Mouse (Mus musculus) limb, embryonic 11.5 days (tissue): ENCODE measurements around the gene Colca2. TPM values are rescaled to one million over a fixed set of nuclear protein-coding genes. Genes with fewer than 3 reads are reported as not detected.
A peak's percentile ranks its signal among the peaks of the same experiment; 100 is the strongest.

Source experiments
- ATAC-seq: fragments of 200-750 bp; cut with Nextera tagmentation; 2 replicates; pipeline ENCODE4 v1.8.0; 2017; ENCODE audit warnings: low read depth; ENCODE audit not compliant: insufficient number of reproducible peaks, low FRiP score, low TSS enrichment
- DNase-seq: peaks from one replicate; pipeline ENCODE4 v3.0.0-alpha.2; 2015; ENCODE audit warnings: low spot score
- H3K27ac ChIP-seq: fragments of 300-500 bp; sonication (generic); replicated peaks from 2 replicates; pipeline ENCODE4 v1.5.1; 2014; ENCODE audit warnings: low read depth, mild to moderate bottlenecking, low read length
- H3K27me3 ChIP-seq: fragments of 300-500 bp; sonication (generic); 2 replicates; pipeline ENCODE4 v1.6.1; 2014; ENCODE audit warnings: mild to moderate bottlenecking, low read length, mixed read lengths; ENCODE audit not compliant: control insufficient read depth, insufficient read depth
- H3K36me3 ChIP-seq: fragments of 300-500 bp; sonication (generic); 2 replicates; pipeline ENCODE4 v1.6.1; 2014; ENCODE audit warnings: mild to moderate bottlenecking, low read length, moderate library complexity, mixed read lengths; ENCODE audit not compliant: control insufficient read depth, insufficient read depth
- H3K4me1 ChIP-seq: fragments of 300-500 bp; sonication (generic); 2 replicates; pipeline ENCODE4 v1.6.1; 2014; ENCODE audit warnings: low read length, mixed read lengths; ENCODE audit not compliant: control insufficient read depth, insufficient read depth
- H3K4me2 ChIP-seq: fragments of 300-500 bp; sonication (generic); 2 replicates; pipeline ENCODE4 v1.6.1; 2014; ENCODE audit warnings: low read depth, mild to moderate bottlenecking, moderate library complexity; ENCODE audit not compliant: severe bottlenecking
- H3K4me3 ChIP-seq: fragments of 300-500 bp; sonication (generic); 2 replicates; pipeline ENCODE4 v1.5.1; 2014; ENCODE audit warnings: low read depth, low read length
- H3K9ac ChIP-seq: fragments of 300-500 bp; sonication (generic); 2 replicates; pipeline ENCODE4 v1.6.1; 2014; ENCODE audit warnings: mild to moderate bottlenecking, low read length
- H3K9me3 ChIP-seq: fragments of 300-500 bp; sonication (generic); 2 replicates; pipeline ENCODE4 v1.6.1; 2016; ENCODE audit warnings: low read length; ENCODE audit not compliant: control insufficient read depth
- WGBS: fragments of 180-500 bp; shearing (Covaris S2); extraction: QIAGEN DNeasy Blood & Tissue Kit; methylation state at CpG from one replicate; pipeline ENCODE4 v1.1.7; 2014; 5-methylcytosine and 5-hydroxymethylcytosine counted together
- polyA plus RNA-seq: library from polyadenylated mRNA; unstranded; fragments of >200 nt; fragmentation: Nextera tagmentation; extraction: Ambion mirVana; gene quantifications from 2 replicates; pipeline ENCODE4 v1.2.1, GENCODE M21; 2014

The Colca2 gene
- polyA plus RNA-seq, 1 experiment from 2014 or later, result 1.8 TPM

DNA sequence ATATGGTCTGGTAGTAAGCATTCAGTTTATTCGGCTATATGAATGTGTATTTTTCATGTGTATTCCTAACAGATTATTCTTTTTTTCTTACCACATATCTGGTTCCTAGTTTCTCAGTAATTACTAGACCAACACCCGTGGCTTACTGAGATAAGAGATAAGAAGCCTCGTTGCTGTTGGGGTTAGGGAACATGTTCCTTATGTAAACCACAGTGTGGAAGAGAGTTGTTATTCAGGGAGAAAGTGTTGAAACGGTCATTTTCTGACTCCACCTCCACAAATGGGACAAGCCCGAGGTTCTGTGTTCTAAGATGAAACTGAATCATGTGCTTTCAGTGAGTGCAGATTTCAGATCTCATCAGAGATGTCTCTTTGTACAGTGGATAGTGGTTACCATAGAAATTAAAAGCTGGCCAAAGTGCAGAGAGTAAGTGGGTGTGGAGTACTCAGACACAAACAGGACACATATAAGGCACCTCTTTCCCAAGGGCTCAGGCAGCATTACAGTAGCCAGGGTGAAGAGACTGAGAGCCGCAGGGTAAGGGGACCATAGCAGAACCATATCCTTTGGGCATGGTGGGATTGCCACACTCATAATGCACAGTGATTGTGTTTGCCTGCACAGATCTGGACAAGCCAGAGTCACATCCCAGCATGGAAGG, 37.2 kb upstream of the Colca2 start:
- DNase-seq, result no peak
- 77% methylated on average over 6 of the region's 6 CpGs for WGBS

DNA sequence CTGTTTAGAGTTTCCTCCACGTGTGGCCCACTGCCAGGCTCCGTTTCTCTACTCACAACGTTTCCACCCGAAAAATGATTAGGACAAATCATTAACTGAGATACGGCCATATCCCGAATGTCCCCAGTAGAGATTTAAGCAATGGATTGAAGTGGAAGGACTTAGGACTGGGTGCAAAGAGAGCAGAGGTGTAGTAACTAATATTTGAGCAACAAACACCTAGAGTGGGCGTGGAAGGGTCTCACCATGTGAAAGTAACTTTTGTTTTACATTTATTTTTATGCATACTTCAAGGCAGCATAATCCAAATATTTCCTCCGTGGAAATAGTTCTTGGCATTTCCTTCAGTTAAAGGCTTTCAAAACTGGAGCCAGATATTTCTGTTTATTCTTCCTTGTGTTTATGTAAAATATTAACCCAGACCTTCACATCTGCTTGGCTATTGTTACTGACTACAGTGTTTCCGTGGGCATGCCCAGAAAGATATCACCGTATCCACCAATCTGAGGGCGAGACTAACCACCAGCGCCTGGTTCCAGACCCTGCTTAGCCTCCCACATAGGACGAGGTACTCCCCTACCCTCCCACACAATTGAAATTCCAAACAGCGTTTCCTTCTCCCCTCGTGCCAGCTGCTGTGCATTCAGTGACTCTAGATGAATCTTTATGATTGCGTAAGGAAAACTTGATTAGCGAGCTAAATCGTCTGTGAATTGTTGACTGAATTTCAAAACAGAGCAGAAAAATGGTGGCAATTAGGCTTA, 34.4 kb upstream of the Colca2 start:
- no peaks in the 10 kb centered on the region for H3K4me1 ChIP-seq
- no peak overlapping the region for H3K9ac ChIP-seq
- no peak for ATAC-seq
- no peaks in the 10 kb centered on the region for H3K9me3 ChIP-seq
- H3K4me2 ChIP-seq, result no peak overlapping the region
- no peak for DNase-seq
- H3K27me3 ChIP-seq, result no peaks in the 10 kb centered on the region
- no peaks in the 10 kb centered on the region for H3K36me3 ChIP-seq
- no peak overlapping the region for H3K27ac ChIP-seq
- H3K4me3 ChIP-seq, result no peak overlapping the region
- WGBS, result 79% methylated on average over 18 of the region's 18 CpGs

More for the DNA sequence above, 37.2 kb upstream of the Colca2 start:
- H3K27ac ChIP-seq, result no peak overlapping the region
- H3K4me3 ChIP-seq, result no peak overlapping the region
- H3K9me3 ChIP-seq, result no peaks in the 10 kb centered on the region
- no peak for ATAC-seq
- no peaks in the 10 kb centered on the region for H3K36me3 ChIP-seq
- H3K4me1 ChIP-seq, result no peaks in the 10 kb centered on the region
- H3K27me3 ChIP-seq, result no peaks in the 10 kb centered on the region
- no peak overlapping the region for H3K9ac ChIP-seq
- no peak overlapping the region for H3K4me2 ChIP-seq

DNA sequence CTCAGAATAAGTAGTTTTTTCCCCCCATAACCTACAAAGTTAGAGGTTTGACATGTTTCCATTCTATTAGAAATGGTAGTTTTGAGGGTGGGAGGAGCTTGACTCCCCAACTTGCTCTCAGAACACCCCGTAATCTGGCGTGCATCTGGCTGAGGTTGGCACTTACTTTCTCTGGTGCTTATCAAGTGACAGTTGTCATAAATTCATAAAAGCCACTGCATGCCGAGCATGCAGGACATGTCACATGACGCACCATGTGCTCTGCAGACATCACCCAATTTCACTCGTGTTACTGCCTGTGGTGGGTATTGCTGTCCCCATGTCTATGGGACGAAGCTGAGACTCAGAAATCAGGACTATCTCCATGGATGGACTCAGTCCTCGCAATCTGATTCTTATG, 32.1 kb upstream of the Colca2 start:
- no peaks in the 10 kb centered on the region for H3K9me3 ChIP-seq
- H3K36me3 ChIP-seq, result no peaks in the 10 kb centered on the region
- ATAC-seq (no peak), DNase-seq (no peak)
- 77% methylated on average over 7 of the region's 7 CpGs for WGBS
- no peaks in the 10 kb centered on the region for H3K27me3 ChIP-seq
- no peak overlapping the region for H3K27ac ChIP-seq
- H3K4me3 ChIP-seq, result no peak overlapping the region
- H3K4me1 ChIP-seq, result no peaks in the 10 kb centered on the region
- no peak overlapping the region for H3K9ac ChIP-seq
- H3K4me2 ChIP-seq, result no peak overlapping the region

DNA sequence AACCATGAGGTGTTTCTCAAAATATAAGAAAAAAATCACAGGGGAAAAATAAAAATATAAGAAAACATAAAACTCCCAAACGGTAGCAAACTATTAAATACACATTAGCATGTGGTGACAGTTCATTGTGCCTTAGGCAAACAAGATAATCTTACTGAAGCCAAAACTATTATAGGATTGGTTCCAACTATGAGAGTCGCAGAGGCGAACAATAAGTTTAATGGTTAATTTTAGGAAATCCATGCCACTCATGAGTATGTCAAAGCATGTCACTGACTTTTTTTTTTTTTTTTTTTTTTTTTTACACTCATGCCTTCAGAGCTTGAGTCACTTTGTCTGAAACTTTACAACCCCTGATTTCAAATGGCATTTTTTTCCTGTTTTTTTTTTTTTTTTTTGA, 28.0 kb upstream of the Colca2 start:
- H3K9ac ChIP-seq, result no peak overlapping the region
- H3K27ac ChIP-seq, result no peak overlapping the region
- no peaks in the 10 kb centered on the region for H3K9me3 ChIP-seq
- DNase-seq, result no peak
- H3K27me3 ChIP-seq, result no peaks in the 10 kb centered on the region
- H3K4me3 ChIP-seq, result no peak overlapping the region
- no peaks in the 10 kb centered on the region for H3K4me1 ChIP-seq
- no peaks in the 10 kb centered on the region for H3K36me3 ChIP-seq
- 93% methylated on average over 3 of the region's 3 CpGs for WGBS
- H3K4me2 ChIP-seq, result no peak overlapping the region
- ATAC-seq, result no peak

DNA sequence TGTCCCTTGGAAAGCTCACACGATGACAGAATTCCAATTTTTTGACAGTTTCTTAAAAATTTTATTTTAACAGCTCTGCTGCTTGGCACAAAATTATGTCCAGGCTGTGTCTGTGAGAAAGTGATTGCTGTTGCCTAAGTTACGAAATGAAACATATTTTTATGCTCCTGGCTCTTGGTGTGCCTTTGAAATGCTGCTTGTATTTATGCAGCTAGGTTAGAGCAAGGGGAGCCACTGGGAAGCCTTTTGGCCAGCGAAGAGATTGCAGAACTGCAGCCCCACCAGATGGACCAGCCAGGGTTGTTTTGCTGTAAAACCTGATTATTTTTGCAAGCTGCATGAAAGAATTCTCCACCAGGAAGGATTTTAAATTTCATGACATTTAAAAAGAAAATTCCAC, 26.8 kb upstream of the Colca2 start:
- Histone ChIP-seq H3K9me3 (no peaks in the 10 kb centered on the region), H3K27ac (no peak overlapping the region), H3K4me2 (no peak overlapping the region), H3K4me1 (no peaks in the 10 kb centered on the region), H3K36me3 (no peaks in the 10 kb centered on the region), H3K4me3 (no peak overlapping the region), H3K9ac (no peak overlapping the region), H3K27me3 (no peaks in the 10 kb centered on the region)
- ATAC-seq (no peak), DNase-seq (no peak)
- WGBS, result 75% methylated on average over 3 of the region's 3 CpGs

DNA sequence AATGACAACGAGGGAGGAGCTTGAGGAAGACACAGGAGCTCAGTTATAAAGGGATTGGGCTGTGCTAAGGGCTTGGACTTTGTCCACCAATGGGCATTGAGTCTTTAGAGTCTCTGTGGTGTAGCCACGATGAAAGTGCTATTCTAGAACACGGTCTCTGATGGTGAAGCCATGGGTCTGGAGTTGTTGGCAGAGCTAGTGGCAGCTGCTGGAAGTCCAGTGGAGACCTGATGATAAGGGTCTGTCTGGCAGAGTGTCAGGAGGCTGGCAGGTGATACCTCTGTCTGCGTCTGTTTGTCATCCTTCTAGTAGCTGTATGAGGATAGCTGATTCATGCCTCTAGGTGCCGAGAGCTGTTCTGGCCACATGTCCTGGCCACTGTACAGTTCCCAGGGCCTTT, 25.6 kb upstream of the Colca2 start:
- Histone ChIP-seq H3K36me3 (no peaks in the 10 kb centered on the region), H3K9me3 (no peaks in the 10 kb centered on the region), H3K9ac (no peak overlapping the region), H3K27me3 (no peaks in the 10 kb centered on the region), H3K4me3 (no peak overlapping the region), H3K4me1 (no peaks in the 10 kb centered on the region), H3K27ac (no peak overlapping the region), H3K4me2 (no peak overlapping the region)
- 75% methylated on average over 5 of the region's 5 CpGs for WGBS
- DNase-seq (no peak), ATAC-seq (no peak)

DNA sequence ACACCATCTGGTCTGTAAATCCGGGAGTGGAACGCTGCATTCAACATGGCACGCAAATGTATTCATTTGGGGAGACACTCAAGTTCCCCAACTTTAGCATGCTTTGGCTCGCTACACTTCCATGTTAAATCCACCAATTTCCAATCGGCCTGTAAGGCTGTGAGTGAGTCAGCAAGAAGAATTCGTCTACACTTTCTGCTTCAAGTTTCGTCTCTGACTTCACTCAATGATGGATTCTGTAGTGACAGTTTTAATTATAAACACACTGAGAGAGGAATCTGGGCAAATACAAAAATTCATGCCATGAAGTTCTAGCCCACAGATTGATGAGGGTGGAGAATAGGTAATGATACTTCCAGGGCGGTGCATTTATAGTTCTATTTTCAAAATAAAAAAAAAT, 15.2 kb upstream of the Colca2 start:
- H3K4me2 ChIP-seq, result no peak overlapping the region
- no peaks in the 10 kb centered on the region for H3K4me1 ChIP-seq
- DNase-seq, result no peak
- H3K27ac ChIP-seq, result no peak overlapping the region
- no peak for ATAC-seq
- no peaks in the 10 kb centered on the region for H3K9me3 ChIP-seq
- H3K36me3 ChIP-seq, result no peaks in the 10 kb centered on the region
- H3K4me3 ChIP-seq, result no peak overlapping the region
- 73% methylated on average over 8 of the region's 8 CpGs for WGBS
- no peak overlapping the region for H3K9ac ChIP-seq
- H3K27me3 ChIP-seq, result no peaks in the 10 kb centered on the region

DNA sequence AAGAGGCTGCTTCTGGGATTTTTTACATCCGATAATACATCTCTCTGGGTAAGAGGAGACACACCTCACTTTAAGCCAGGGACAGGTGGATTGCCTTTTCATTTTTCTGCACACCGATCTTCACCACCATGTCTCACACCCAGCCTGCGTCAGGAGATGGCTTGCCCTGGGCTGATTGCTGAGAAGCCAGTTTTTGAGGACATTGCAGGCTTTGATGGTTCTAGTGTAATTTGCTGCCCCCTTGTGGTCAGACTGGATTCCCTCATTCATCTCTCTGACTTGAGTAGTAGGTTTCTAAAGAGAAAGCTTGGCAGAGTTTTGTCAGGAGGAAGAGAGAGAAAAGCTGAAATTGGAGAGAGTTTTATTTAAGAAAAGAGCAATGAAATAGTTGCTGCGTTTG, 14.3 kb upstream of the Colca2 start:
- WGBS, result 37% methylated on average over 4 of the region's 4 CpGs
- DNase-seq, result peak; percentile 88

More for the DNA sequence above, 14.3 kb upstream of the Colca2 start:
- Histone ChIP-seq H3K9me3 (no peaks in the 10 kb centered on the region), H3K4me1 (no peaks in the 10 kb centered on the region), H3K4me3 (no peak overlapping the region), H3K27ac (no peak overlapping the region), H3K4me2 (no peak overlapping the region), H3K36me3 (no peaks in the 10 kb centered on the region), H3K9ac (no peak overlapping the region), H3K27me3 (no peaks in the 10 kb centered on the region)
- ATAC-seq, result no peak
